Mouse (Mus musculus) hindbrain, embryonic 10.5 days (tissue): ENCODE data around the gene Lysmd3. TPM values are rescaled to one million over a fixed set of nuclear protein-coding genes. Genes with fewer than 3 reads are reported as not detected.
A peak's percentile ranks its signal among the peaks of the same experiment; 100 is the strongest.
"Not testable (repeated sequence)": the region's sequence is repeated elsewhere in the genome, so short reads cannot be mapped to it uniquely, and the experiment has no call there.

Source experiments
- DNase-seq: peaks from one replicate; pipeline ENCODE4 v3.0.0-alpha.2; 2017; ENCODE audit warnings: low spot score
- H3K27ac ChIP-seq: fragments of 300-500 bp; sonication (generic); 2 replicates; pipeline ENCODE4 v1.5.1; 2016; ENCODE audit warnings: mild to moderate bottlenecking, moderate library complexity
- H3K27me3 ChIP-seq: fragments of 300-500 bp; sonication (generic); 2 replicates; pipeline ENCODE4 v1.6.1; 2016; ENCODE audit warnings: mild to moderate bottlenecking; ENCODE audit not compliant: poor library complexity, insufficient read depth, severe bottlenecking
- H3K36me3 ChIP-seq: fragments of 300-500 bp; sonication (generic); 2 replicates; pipeline ENCODE4 v1.6.1; 2016; ENCODE audit warnings: mild to moderate bottlenecking, moderate library complexity
- H3K4me1 ChIP-seq: fragments of 300-500 bp; sonication (generic); replicated peaks from 2 replicates; pipeline ENCODE4 v1.6.1; 2016; ENCODE audit warnings: mild to moderate bottlenecking
- H3K4me3 ChIP-seq: fragments of 300-500 bp; sonication (generic); 2 replicates; pipeline ENCODE4 v1.5.1; 2016; ENCODE audit warnings: mild to moderate bottlenecking, moderate library complexity
- H3K9me3 ChIP-seq: fragments of 300-500 bp; sonication (generic); 2 replicates; pipeline ENCODE4 v1.6.1; 2016; ENCODE audit warnings: mild to moderate bottlenecking, moderate library complexity
- WGBS: fragments of 180-500 bp; shearing (Covaris S2); methylation state at CpG from one replicate; pipeline ENCODE4 v1.1.7; 2016; 5-methylcytosine and 5-hydroxymethylcytosine counted together
- polyA plus RNA-seq: library from polyadenylated mRNA; unstranded; fragments of >200 nt; fragmentation: Nextera tagmentation; extraction: Ambion mirVana; gene quantifications from 2 replicates; pipeline ENCODE4 v1.2.1, GENCODE M21; 2016

The Lysmd3 gene
- polyA plus RNA-seq, 1 experiment from 2014 or later: 23.1 TPM

- Histone ChIP-seq H3K27me3 (no peaks in the 10 kb centered on the region), H3K4me1 (peaks cover 37% of the 10 kb centered on the region), H3K27ac (0 out of 2 replicates have a peak overlapping the region, but pooled peaks have one; percentile 0), H3K36me3 (no peaks in the 10 kb centered on the region), H3K4me3 (no peak overlapping the region), H3K9me3 (no peaks in the 10 kb centered on the region)
- no peak for DNase-seq
- WGBS: 91% methylated on average over 11 of the region's 11 CpGs
Measured at GRCm38 (mm10) chr13:81644047-81644565, 13.4 kb upstream of the Lysmd3 start.

GRCm38 (mm10) chr13:81646348-81646747, 11.1 kb upstream of the Lysmd3 start:
- 90% methylated on average over 6 of the region's 6 CpGs for WGBS
- Histone ChIP-seq H3K27ac (no peak overlapping the region), H3K36me3 (no peaks in the 10 kb centered on the region), H3K9me3 (no peaks in the 10 kb centered on the region), H3K4me1 (peaks cover 15% of the 10 kb centered on the region), H3K4me3 (no peak overlapping the region), H3K27me3 (no peaks in the 10 kb centered on the region)
- no peak for DNase-seq

GRCm38 (mm10) chr13:81650382-81650781, 7.1 kb upstream of the Lysmd3 start:
- 82% methylated on average over 5 of the region's 6 CpGs for WGBS
- not testable (repeated sequence) for DNase-seq, H3K27ac ChIP-seq, H3K4me1 ChIP-seq, H3K4me3 ChIP-seq, H3K27me3 ChIP-seq, H3K36me3 ChIP-seq, H3K9me3 ChIP-seq

- peaks cover 30% of the 10 kb centered on the region for H3K4me1 ChIP-seq
- peaks cover 9% of the 10 kb centered on the region for H3K36me3 ChIP-seq
- peak overlapping the region; percentile 87 for H3K4me3 ChIP-seq
- H3K9me3 ChIP-seq: no peaks in the 10 kb centered on the region
- WGBS: 15% methylated on average over 14 of the region's 14 CpGs
- H3K27me3 ChIP-seq: no peaks in the 10 kb centered on the region
- peak; percentile 63 for DNase-seq
- H3K27ac ChIP-seq: peak overlapping the region; percentile 95
Measured at GRCm38 (mm10) chr13:81656091-81656850, 1.2 kb upstream of the Lysmd3 start.

GRCm38 (mm10) chr13:81657008-81657350, 484 bp upstream of the Lysmd3 start:
- DNase-seq: no peak
- no peaks in the 10 kb centered on the region for H3K9me3 ChIP-seq
- H3K27ac ChIP-seq: peak overlapping the region; percentile 95
- no peaks in the 10 kb centered on the region for H3K27me3 ChIP-seq
- WGBS: 14% methylated on average over 5 of the region's 5 CpGs
- peaks cover 30% of the 10 kb centered on the region for H3K4me1 ChIP-seq
- H3K36me3 ChIP-seq: peaks cover 16% of the 10 kb centered on the region
- peak overlapping the region; percentile 87 for H3K4me3 ChIP-seq

- Histone ChIP-seq H3K27me3 (no peaks in the 10 kb centered on the region), H3K9me3 (no peaks in the 10 kb centered on the region), H3K4me3 (peak overlapping the region; percentile 87), H3K4me1 (peaks cover 30% of the 10 kb centered on the region), H3K27ac (peak overlapping the region; percentile 95), H3K36me3 (peaks cover 20% of the 10 kb centered on the region)
- WGBS: 13% methylated on average over 21 of the region's 21 CpGs
- DNase-seq: no peak
Measured at GRCm38 (mm10) chr13:81658053-81658752, 740 bp downstream of the Lysmd3 start.

GRCm38 (mm10) chr13:81663566-81664330, 6.3 kb downstream of the Lysmd3 start:
- H3K36me3 ChIP-seq: peaks cover 73% of the 10 kb centered on the region
- 88% methylated on average over 12 of the region's 12 CpGs for WGBS
- DNase-seq: no peak
- no peak overlapping the region for H3K27ac ChIP-seq
- no peaks in the 10 kb centered on the region for H3K9me3 ChIP-seq
- no peak overlapping the region for H3K4me3 ChIP-seq
- no peaks in the 10 kb centered on the region for H3K27me3 ChIP-seq
- H3K4me1 ChIP-seq: peaks cover 6% of the 10 kb centered on the region

GRCm38 (mm10) chr13:81664331-81664698, 6.9 kb downstream of the Lysmd3 start:
- H3K27me3 ChIP-seq: no peaks in the 10 kb centered on the region
- H3K4me3 ChIP-seq: no peak overlapping the region
- no peaks in the 10 kb centered on the region for H3K9me3 ChIP-seq
- WGBS: 96% methylated on average over 5 of the region's 5 CpGs
- peaks cover 79% of the 10 kb centered on the region for H3K36me3 ChIP-seq
- no peak overlapping the region for H3K27ac ChIP-seq
- DNase-seq: no peak
- H3K4me1 ChIP-seq: 0 out of 2 replicates have a peak, but pooled peaks cover under 1% of the 10 kb centered on the region

GRCm38 (mm10) chr13:81667713-81668112, 10.2 kb downstream of the Lysmd3 start:
- H3K4me3 ChIP-seq: no peak overlapping the region
- H3K4me1 ChIP-seq: no peaks in the 10 kb centered on the region
- no peak overlapping the region for H3K27ac ChIP-seq
- H3K9me3 ChIP-seq: no peaks in the 10 kb centered on the region
- H3K27me3 ChIP-seq: no peaks in the 10 kb centered on the region
- DNase-seq: no peak
- H3K36me3 ChIP-seq: peaks cover 77% of the 10 kb centered on the region
- WGBS: 91% methylated on average over 5 of the region's 5 CpGs

- Histone ChIP-seq H3K4me3 (no peak overlapping the region), H3K9me3 (no peaks in the 10 kb centered on the region), H3K27ac (no peak overlapping the region), H3K27me3 (no peaks in the 10 kb centered on the region), H3K4me1 (no peaks in the 10 kb centered on the region), H3K36me3 (peaks cover 57% of the 10 kb centered on the region)
- 90% methylated on average over 8 of the region's 8 CpGs for WGBS
- no peak for DNase-seq
Measured at GRCm38 (mm10) chr13:81675333-81675732, 17.9 kb downstream of the Lysmd3 start.

GRCm38 (mm10) chr13:81683107-81683506, 25.6 kb downstream of the Lysmd3 start:
- Histone ChIP-seq H3K4me3 (no peak overlapping the region), H3K9me3 (no peaks in the 10 kb centered on the region), H3K4me1 (no peaks in the 10 kb centered on the region), H3K36me3 (peaks cover 26% of the 10 kb centered on the region), H3K27me3 (no peaks in the 10 kb centered on the region), H3K27ac (no peak overlapping the region)
- no peak for DNase-seq
- WGBS: 95% methylated on average over 3 of the region's 3 CpGs

GRCm38 (mm10) chr13:81684258-81684657, 26.8 kb downstream of the Lysmd3 start:
- H3K9me3 ChIP-seq: no peaks in the 10 kb centered on the region
- H3K27me3 ChIP-seq: no peaks in the 10 kb centered on the region
- no peak for DNase-seq
- no peaks in the 10 kb centered on the region for H3K4me1 ChIP-seq
- H3K36me3 ChIP-seq: peaks cover 31% of the 10 kb centered on the region
- no peak overlapping the region for H3K27ac ChIP-seq
- WGBS: 89% methylated on average over 5 of the region's 5 CpGs
- no peak overlapping the region for H3K4me3 ChIP-seq
